Mouse (Mus musculus) embryonic fibroblast, embryonic 13.5 days (primary cell): ENCODE measurements around the gene Stk35.

Experiments
- CTCF ChIP-seq: IDR thresholded peaks from 2 replicates; pipeline ENCODE4 v1.5.1; 2011; ENCODE audit warnings: mild to moderate bottlenecking, control low read depth, low read length, moderate library complexity, borderline replicate concordance; ENCODE audit not compliant: insufficient read depth
- POLR2A ChIP-seq: IDR thresholded peaks from 2 replicates; pipeline ENCODE4 v1.6.1; 2011; ENCODE audit warnings: low read depth, mild to moderate bottlenecking, control low read depth, low read length, moderate library complexity

DNA sequence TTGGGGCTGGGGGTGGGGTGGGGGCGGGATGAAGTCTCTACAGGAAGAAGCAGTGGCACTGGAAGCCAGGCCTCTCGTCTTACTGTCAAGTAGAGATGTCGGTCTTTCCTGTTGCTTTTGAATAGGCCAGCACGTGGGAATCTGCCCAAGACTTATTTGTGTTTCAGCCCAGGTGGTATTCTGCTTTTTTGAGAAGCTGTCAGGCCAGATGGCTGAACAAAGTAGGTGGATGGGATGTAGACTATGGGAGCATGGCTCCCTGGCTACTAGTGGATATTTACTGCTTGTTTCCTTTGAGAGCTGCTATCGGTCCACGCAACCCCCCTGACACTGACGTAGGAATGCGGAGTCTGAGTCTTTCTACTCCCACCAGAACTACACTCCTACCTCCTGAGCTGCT lies 20.7 kb downstream of the Stk35 start:
- TF ChIP-seq CTCF (no peak), POLR2A (no peak)
